Mouse (Mus musculus) stomach, postnatal 0 days (tissue): ENCODE results near the gene Ddn.

ENCODE experiments used
- CTCF ChIP-seq: IDR thresholded peaks from 2 replicates; pipeline ENCODE4 v1.5.1; 2016; ENCODE audit warnings: antibody characterized with exemption, low read depth, mild to moderate bottlenecking, moderate library complexity
- EP300 ChIP-seq: optimal IDR thresholded peaks from 2 replicates; pipeline ENCODE3; 2016; ENCODE audit warnings: antibody characterized with exemption

- TF ChIP-seq CTCF (no peak), EP300 (no peak)
Observed at GRCm38 (mm10) chr15:98754125-98754524, 55.2 kb downstream of the Ddn start.
